25 mouse cellular contexts compared by ENCODE assay signal in genomic region chr11:58357844-58358534, GRCm38 (mm10). TPM values are rescaled to one million over a fixed set of nuclear protein-coding genes. Genes with fewer than 3 reads are reported as not detected.
DNase-seq lines count a peak whose midpoint lies in the region; ATAC-seq and TF ChIP-seq lines count a peak whose summit lies in the region.
"Had no signal": no experiment of that assay in that cellular context is flagged by ENCODE, and none has a peak within 500 bp of the region (broad histone marks: within the 10 kb centered on the region; RNA-seq: fewer than 3 reads in every experiment).

No protein-coding gene starts in this region.

- H3K36me3 ChIP-seq in intestine, embryonic 16.5 days (ENCODE audit: control insufficient read depth, insufficient read depth, low read length) = no peaks in the 10 kb centered on the region
- no peaks in the 10 kb centered on the region for H3K36me3 ChIP-seq in stomach, postnatal 0 days (ENCODE audit: control insufficient read depth, insufficient read depth, low read length)
- no peaks in the 10 kb centered on the region for H3K36me3 ChIP-seq in hindbrain, postnatal 0 days (ENCODE audit: insufficient read depth, low read length)
- H3K36me3 ChIP-seq: forebrain, embryonic 12.5 days; hindbrain, embryonic 12.5 days; limb, embryonic 13.5 days had no signal

- no peak overlapping the region for H3K4me2 ChIP-seq in intestine, embryonic 16.5 days (ENCODE audit: low read depth, low read length)
- H3K4me2 ChIP-seq in stomach, postnatal 0 days (replicated peaks; ENCODE audit: low read depth) = no peak overlapping the region
- H3K4me2 ChIP-seq in hindbrain, postnatal 0 days (ENCODE audit: low read depth, low read length) = no peak overlapping the region
- H3K4me2 ChIP-seq: forebrain, embryonic 12.5 days; heart, embryonic 11.5 days; hindbrain, embryonic 12.5 days; limb, embryonic 13.5 days; lung, embryonic 14.5 days; midbrain, embryonic 11.5 days had no signal

- peaks cover 17% of the 10 kb centered on the region for H3K4me1 ChIP-seq in intestine, embryonic 16.5 days (ENCODE audit: control insufficient read depth, insufficient read depth, low read length)
- no peaks in the 10 kb centered on the region for H3K4me1 ChIP-seq in stomach, postnatal 0 days (replicated peaks; ENCODE audit: control insufficient read depth, insufficient read depth)
- H3K4me1 ChIP-seq in hindbrain, postnatal 0 days (ENCODE audit: insufficient read depth, low read length) = no peaks in the 10 kb centered on the region
- H3K4me1 ChIP-seq: forebrain, embryonic 12.5 days; hindbrain, embryonic 12.5 days; limb, embryonic 13.5 days had no signal

- no peak overlapping the region for H3K4me3 ChIP-seq in intestine, embryonic 16.5 days (ENCODE audit: low read length)
- no peak overlapping the region for H3K4me3 ChIP-seq in stomach, postnatal 0 days (ENCODE audit: low read depth, low read length)
- no peak overlapping the region for H3K4me3 ChIP-seq in hindbrain, postnatal 0 days (ENCODE audit: low read length)
- H3K4me3 ChIP-seq: forebrain, embryonic 12.5 days; hindbrain, embryonic 12.5 days; limb, embryonic 13.5 days had no signal

- TF ChIP-seq CTCF in stomach, postnatal 0 days (IDR thresholded peaks at IDR 0.05; ENCODE audit: low read depth) = no peak
- TF ChIP-seq CTCF in hindbrain, postnatal 0 days (IDR thresholded peaks at IDR 0.05; ENCODE audit: low read depth) = no peak

- H3K27ac ChIP-seq in intestine, embryonic 16.5 days (ENCODE audit: low read length) = peak overlapping the region; percentile 78
- H3K27ac ChIP-seq in stomach, postnatal 0 days (replicated peaks) = 0 out of 2 replicates have a peak overlapping the region, but pooled peaks have one; percentile 24
- H3K27ac ChIP-seq in hindbrain, postnatal 0 days = no peak overlapping the region
- H3K27ac ChIP-seq: forebrain, embryonic 12.5 days; hindbrain, embryonic 12.5 days; limb, embryonic 13.5 days had no signal

- DNase-seq in cerebellum, postnatal 14 days = peak; percentile 14 to 40
- no peak for DNase-seq in cerebellum, adult 18-20 months
- DNase-seq in left cerebral cortex, postnatal 4 days = peak; percentile 15
- DNase-seq in left cerebral cortex, postnatal 10 days (ENCODE audit: extremely low spot score in 1 of 2, low spot score in 2 of 2) = no peak
- DNase-seq in stomach, postnatal 0 days (ENCODE audit: low spot score) = no peak
- no peak for DNase-seq in hindbrain, postnatal 0 days (ENCODE audit: low spot score)
- DNase-seq: adrenal gland, postnatal 10 days; cerebellum, postnatal 25 days; heart, postnatal 14 days; layer of hippocampus, adult 9-11 months; lung, embryonic 14.5 days; lung, postnatal 4 days; retina, postnatal 1 day; thymus, postnatal 14 days had no signal

- no peak overlapping the region for H3K9ac ChIP-seq in intestine, embryonic 16.5 days (ENCODE audit: low read depth, low read length)
- no peak overlapping the region for H3K9ac ChIP-seq in stomach, postnatal 0 days (ENCODE audit: low read length)
- no peak overlapping the region for H3K9ac ChIP-seq in hindbrain, postnatal 0 days (replicated peaks; ENCODE audit: low read length)
- H3K9ac ChIP-seq: forebrain, embryonic 12.5 days; hindbrain, embryonic 12.5 days; limb, embryonic 13.5 days; lung, embryonic 14.5 days had no signal

- no peak for TF ChIP-seq EP300 in stomach, postnatal 0 days (optimal IDR thresholded peaks at IDR 0.05)

- ATAC-seq in intestine, embryonic 16.5 days = peak; percentile 66
- no peak for ATAC-seq in stomach, postnatal 0 days (ENCODE audit: low FRiP score, low TSS enrichment)
- ATAC-seq in hindbrain, postnatal 0 days = no peak
- ATAC-seq: activated CD4-positive, CD25-positive, alpha-beta regulatory T cell, adult 4 months; CD4-positive, CD25-positive, alpha-beta regulatory T cell, adult 4 months had no signal

- H3K9me3 ChIP-seq in intestine, embryonic 16.5 days (ENCODE audit: control insufficient read depth, low read length) = no peaks in the 10 kb centered on the region
- no peaks in the 10 kb centered on the region for H3K9me3 ChIP-seq in stomach, postnatal 0 days (ENCODE audit: control insufficient read depth, low read length)
- no peaks in the 10 kb centered on the region for H3K9me3 ChIP-seq in hindbrain, postnatal 0 days (ENCODE audit: low read length)
- H3K9me3 ChIP-seq: forebrain, embryonic 12.5 days; hindbrain, embryonic 12.5 days; limb, embryonic 13.5 days had no signal

- WGBS in intestine, embryonic 16.5 days = 72% methylated on average over 6 of the region's 6 CpGs
- 63% methylated on average over 6 of the region's 6 CpGs for whole genome bisulfite sequencing in stomach, postnatal 0 days
- WGBS in hindbrain, postnatal 0 days = 78% methylated on average over 6 of the region's 6 CpGs

- intact Hi-C loops in left cerebral cortex, postnatal 4 days (cut with DNase I) = no loop called here
- intact Hi-C loops in left cerebral cortex, postnatal 10 days (cut with DNase I) = no loop called here

- no peaks in the 10 kb centered on the region for H3K27me3 ChIP-seq in intestine, embryonic 16.5 days (replicated peaks; ENCODE audit: control insufficient read depth, insufficient read depth, low read length)
- no peaks in the 10 kb centered on the region for H3K27me3 ChIP-seq in stomach, postnatal 0 days (ENCODE audit: control insufficient read depth, insufficient read depth, low read length)
- H3K27me3 ChIP-seq in hindbrain, postnatal 0 days (ENCODE audit: insufficient read depth, low read length) = no peaks in the 10 kb centered on the region
- H3K27me3 ChIP-seq: forebrain, embryonic 12.5 days; hindbrain, embryonic 12.5 days; limb, embryonic 13.5 days had no signal

RNA-seq across cellular contexts. Expression of gene Lypd8, which starts 20.9 kb away (rescaled TPM):
- not detected for total RNA-seq in left cerebral cortex, postnatal 4 days (2021)
- total RNA-seq in left cerebral cortex, postnatal 10 days (2021) = not detected
- 1,405 and 1,451 TPM in 2 replicates for polyA plus RNA-seq in intestine, embryonic 16.5 days (2015; fragmentation: Nextera tagmentation; extraction: Ambion mirVana)
- polyA plus RNA-seq in stomach, postnatal 0 days (2015; fragmentation: Nextera tagmentation; extraction: Ambion mirVana) = 1,014 and 1,152 TPM in 2 replicates
- not detected in 2 replicates for total RNA-seq in hindbrain, postnatal 0 days (2014; rRNA removed)
- polyA plus RNA-seq in hindbrain, postnatal 0 days (2015; fragmentation: Nextera tagmentation; extraction: Ambion mirVana) = not detected in 2 replicates
- total RNA-seq: adrenal gland, postnatal 10 days; ES-E14; gastrocnemius, adult 8-10 months; granulocyte monocyte progenitor cell, adult 5-6 weeks; heart, postnatal 14 days had no signal
- polyA plus RNA-seq: activated CD4-positive, CD25-positive, alpha-beta regulatory T cell, adult 4 months; CD4-positive, CD25-positive, alpha-beta regulatory T cell, adult 4 months; forebrain, embryonic 12.5 days; heart, embryonic 11.5 days; hindbrain, embryonic 12.5 days; limb, embryonic 13.5 days; lung, embryonic 14.5 days; midbrain, embryonic 11.5 days had no signal

RNA-seq across cellular contexts. Expression of gene Sh3bp5l, which starts 27.5 kb away (rescaled TPM):
- total RNA-seq in left cerebral cortex, postnatal 4 days (2021) = 10 to 100 TPM; 44.2 to 48.8 TPM
- total RNA-seq in left cerebral cortex, postnatal 10 days (2021) = 10 to 100 TPM; 55.5 to 60.8 TPM
- 28.3 TPM in 2 replicates for polyA plus RNA-seq in intestine, embryonic 16.5 days (2015; fragmentation: Nextera tagmentation; extraction: Ambion mirVana)
- polyA plus RNA-seq in stomach, postnatal 0 days (2015; fragmentation: Nextera tagmentation; extraction: Ambion mirVana) = 33.6 and 34.1 TPM in 2 replicates
- 51.8 and 55.4 TPM in 2 replicates for total RNA-seq in hindbrain, postnatal 0 days (2014; rRNA removed)
- 39.7 and 40.3 TPM in 2 replicates for polyA plus RNA-seq in hindbrain, postnatal 0 days (2015; fragmentation: Nextera tagmentation; extraction: Ambion mirVana)

RNA-seq across cellular contexts. Expression of gene Zfp672, which starts 27.9 kb away (rescaled TPM):
- total RNA-seq in left cerebral cortex, postnatal 4 days (2021) = 10 to 100 TPM; 43.5 TPM
- total RNA-seq in left cerebral cortex, postnatal 10 days (2021) = 10 to 100 TPM; 47.7 to 50.4 TPM
- polyA plus RNA-seq in intestine, embryonic 16.5 days (2015; fragmentation: Nextera tagmentation; extraction: Ambion mirVana) = 35.4 and 35.5 TPM in 2 replicates
- polyA plus RNA-seq in stomach, postnatal 0 days (2015; fragmentation: Nextera tagmentation; extraction: Ambion mirVana) = 76.0 and 78.4 TPM in 2 replicates
- total RNA-seq in hindbrain, postnatal 0 days (2014; rRNA removed) = 36.3 and 42.9 TPM in 2 replicates
- polyA plus RNA-seq in hindbrain, postnatal 0 days (2015; fragmentation: Nextera tagmentation; extraction: Ambion mirVana) = 43.8 TPM in 2 replicates

RNA-seq across cellular contexts. Expression of gene Zfp692, which starts 51.1 kb away (rescaled TPM):
- 10 to 100 TPM; 30.4 to 32.2 TPM for total RNA-seq in left cerebral cortex, postnatal 4 days (2021)
- 10 to 100 TPM; 19.2 to 21.4 TPM for total RNA-seq in left cerebral cortex, postnatal 10 days (2021)
- polyA plus RNA-seq in intestine, embryonic 16.5 days (2015; fragmentation: Nextera tagmentation; extraction: Ambion mirVana) = 20.7 and 22.0 TPM in 2 replicates
- polyA plus RNA-seq in stomach, postnatal 0 days (2015; fragmentation: Nextera tagmentation; extraction: Ambion mirVana) = 13.7 and 14.8 TPM in 2 replicates
- 23.9 and 27.8 TPM in 2 replicates for total RNA-seq in hindbrain, postnatal 0 days (2014; rRNA removed)
- 19.7 and 21.9 TPM in 2 replicates for polyA plus RNA-seq in hindbrain, postnatal 0 days (2015; fragmentation: Nextera tagmentation; extraction: Ambion mirVana)

Comparison
In these comparisons a context has a peak if more than half of its experiments do, and no peak if none do; other contexts are left out.
1. DNase-seq: peak in cerebellum, postnatal 14 days (2 of 2) and left cerebral cortex, postnatal 4 days (single experiment); none in cerebellum, adult 18-20 months (0 of 2), left cerebral cortex, postnatal 10 days (0 of 2), stomach, postnatal 0 days (single experiment) and hindbrain, postnatal 0 days (single experiment).